Mouse (Mus musculus) megakaryocyte, adult 5-6 weeks (primary cell): ENCODE measurements around the gene Fabp1. TPM values are rescaled to one million over a fixed set of nuclear protein-coding genes. Genes with fewer than 3 reads are reported as not detected.

Source experiments
- ATAC-seq: 2 replicates; pipeline ENCODE4 v1.8.0; 2016; ENCODE audit warnings: mild to moderate bottlenecking, inconsistent platforms; ENCODE audit not compliant: poor library complexity, severe bottlenecking
- total RNA-seq, 2 experiments: library from RNA; stranded (forward) in 1 of 2; stranded (reverse) in 1 of 2; fragments of 153-499, 151-499 nt in 1 of 2; fragments of 221-1000, 200-1000 nt in 1 of 2; gene quantifications; 2 replicates each; pipeline versions ENCODE4 v1.2.3 to v1.2.4; 2015 to 2017

Gene Fabp1
- total RNA-seq (2015) (not detected in 2 replicates), total RNA-seq (2017) (not detected in 2 replicates)

- ATAC-seq: no peak
These were observed at the start of gene Fabp1 for GRCm38 (mm10) chr6:71199612-71200011. TSS of gene Fabp1 (plus strand) at chr6:71199827.

GRCm38 (mm10) chr6:71151098-71151497, 48.5 kb upstream of the Fabp1 start:
- no peak for ATAC-seq

- no peak for ATAC-seq
These were observed 46.1 kb upstream of the Fabp1 start for GRCm38 (mm10) chr6:71153486-71153885.

GRCm38 (mm10) chr6:71154861-71155260, 44.8 kb upstream of the Fabp1 start:
- ATAC-seq: no peak

GRCm38 (mm10) chr6:71156674-71157326, 42.8 kb upstream of the Fabp1 start:
- no peak for ATAC-seq

- no peak for ATAC-seq
These were observed 38.3 kb upstream of the Fabp1 start for GRCm38 (mm10) chr6:71161290-71161689.

GRCm38 (mm10) chr6:71162269-71162668, 37.4 kb upstream of the Fabp1 start:
- no peak for ATAC-seq

- no peak for ATAC-seq
These were observed 35.2 kb upstream of the Fabp1 start for GRCm38 (mm10) chr6:71164394-71164793.

GRCm38 (mm10) chr6:71166551-71167169, 33.0 kb upstream of the Fabp1 start:
- ATAC-seq: no peak

GRCm38 (mm10) chr6:71172812-71173580, 26.6 kb upstream of the Fabp1 start:
- ATAC-seq: no peak

GRCm38 (mm10) chr6:71180596-71180995, 19.0 kb upstream of the Fabp1 start:
- ATAC-seq: no peak

- no peak for ATAC-seq
These were observed 14.6 kb upstream of the Fabp1 start for GRCm38 (mm10) chr6:71184941-71185604.

GRCm38 (mm10) chr6:71189578-71189977, 10.0 kb upstream of the Fabp1 start:
- ATAC-seq: no peak

GRCm38 (mm10) chr6:71190501-71190900, 9.1 kb upstream of the Fabp1 start:
- no peak for ATAC-seq

GRCm38 (mm10) chr6:71193151-71193740, 6.4 kb upstream of the Fabp1 start:
- ATAC-seq: no peak

- ATAC-seq: no peak
These were observed 3.5 kb upstream of the Fabp1 start for GRCm38 (mm10) chr6:71196107-71196506.

- ATAC-seq: no peak
These were observed 1.7 kb upstream of the Fabp1 start for GRCm38 (mm10) chr6:71197636-71198535.

- ATAC-seq: no peak
These were observed 2.3 kb downstream of the Fabp1 start for GRCm38 (mm10) chr6:71201925-71202324.

GRCm38 (mm10) chr6:71203674-71204073, 4.0 kb downstream of the Fabp1 start:
- no peak for ATAC-seq

GRCm38 (mm10) chr6:71204166-71204565, 4.5 kb downstream of the Fabp1 start:
- no peak for ATAC-seq
